Mouse (Mus musculus): ENCODE results near the gene Lsm10. TPM values are rescaled to one million over a fixed set of nuclear protein-coding genes. Genes with fewer than 3 reads are reported as not detected.

Gene Lsm10
- polyA plus RNA-seq, 1 experiment from 2014 or later = 55.1 TPM

GRCm38 (mm10) chr4:126134639-126135038, 38.2 kb downstream of the Lsm10 start:
- H3K27ac ChIP-seq = no peak overlapping the region
- no peaks in the 10 kb centered on the region for H3K9me3 ChIP-seq
- H3K4me1 ChIP-seq = peaks cover 35% of the 10 kb centered on the region
- no peak for DNase-seq (ENCODE audit: extremely low spot score, low spot score)
- WGBS = 92% methylated on average over 4 of the region's 4 CpGs
- no peaks in the 10 kb centered on the region for H3K27me3 ChIP-seq (ENCODE audit: poor library complexity, severe bottlenecking)
- peaks cover 88% of the 10 kb centered on the region for H3K36me3 ChIP-seq (replicated peaks)
- H3K4me3 ChIP-seq = no peak overlapping the region

GRCm38 (mm10) chr4:126137773-126138172, 41.4 kb downstream of the Lsm10 start:
- Histone ChIP-seq H3K36me3 (replicated peaks) (peaks cover 77% of the 10 kb centered on the region), H3K9me3 (no peaks in the 10 kb centered on the region), H3K4me1 (peaks cover 7% of the 10 kb centered on the region), H3K4me3 (no peak overlapping the region), H3K27ac (no peak overlapping the region), H3K27me3 (ENCODE audit: poor library complexity, severe bottlenecking) (no peaks in the 10 kb centered on the region)
- DNase-seq (ENCODE audit: extremely low spot score, low spot score) = no peak
- 87% methylated on average over 4 of the region's 4 CpGs for WGBS

- 63% methylated on average over 5 of the region's 5 CpGs for WGBS
- Histone ChIP-seq H3K36me3 (replicated peaks) (peaks cover 48% of the 10 kb centered on the region), H3K4me3 (no peak overlapping the region), H3K27ac (no peak overlapping the region), H3K4me1 (peaks cover 11% of the 10 kb centered on the region), H3K27me3 (ENCODE audit: poor library complexity, severe bottlenecking) (peaks cover 2% of the 10 kb centered on the region; the same call in 1 of the 2 replicates), H3K9me3 (no peaks in the 10 kb centered on the region)
- no peak for DNase-seq (ENCODE audit: extremely low spot score, low spot score)
These were observed 44.6 kb downstream of the Lsm10 start for GRCm38 (mm10) chr4:126141021-126141420.

- 64% methylated on average over 3 of the region's 4 CpGs for WGBS
- Histone ChIP-seq H3K9me3 (no peaks in the 10 kb centered on the region), H3K27ac (no peak overlapping the region), H3K4me3 (no peak overlapping the region), H3K27me3 (ENCODE audit: poor library complexity, severe bottlenecking) (peaks cover 43% of the 10 kb centered on the region), H3K36me3 (replicated peaks) (peaks cover 5% of the 10 kb centered on the region), H3K4me1 (peaks cover 49% of the 10 kb centered on the region)
- no peak for DNase-seq (ENCODE audit: extremely low spot score, low spot score)
These were observed 49.0 kb downstream of the Lsm10 start for GRCm38 (mm10) chr4:126145396-126145795.

- Histone ChIP-seq H3K36me3 (replicated peaks) (peaks cover 3% of the 10 kb centered on the region; the same call in 1 of the 2 replicates), H3K27me3 (ENCODE audit: poor library complexity, severe bottlenecking) (peaks cover 59% of the 10 kb centered on the region), H3K9me3 (no peaks in the 10 kb centered on the region), H3K27ac (peak overlapping the region; percentile 86), H3K4me1 (peaks cover 59% of the 10 kb centered on the region), H3K4me3 (peak overlapping the region; percentile 60)
- DNase-seq (ENCODE audit: extremely low spot score, low spot score) = no peak
- WGBS = 48% methylated on average over 9 of the region's 9 CpGs
These were observed 50.6 kb downstream of the Lsm10 start for GRCm38 (mm10) chr4:126146974-126147532.

- H3K27me3 ChIP-seq (ENCODE audit: poor library complexity, severe bottlenecking) = peaks cover 64% of the 10 kb centered on the region
- DNase-seq (ENCODE audit: extremely low spot score, low spot score) = peak; percentile 67
- WGBS = 2% methylated on average over 24 of the region's 24 CpGs
These were observed 51.2 kb downstream of the Lsm10 start, which contains the start of gene Eva1b for GRCm38 (mm10) chr4:126147533-126148160. TSS of gene Eva1b (plus strand) at chr4:126147744.

More at GRCm38 (mm10) chr4:126147533-126148160, 51.2 kb downstream of the Lsm10 start, which contains the start of gene Eva1b:
- peak within 1 kb of the TSS; percentile 60 for H3K4me3 ChIP-seq
- H3K9me3 ChIP-seq = no peaks in the 10 kb centered on the region
- peak within 1 kb of the TSS; percentile 86 for H3K27ac ChIP-seq
- H3K36me3 ChIP-seq (replicated peaks) = 0 out of 2 replicates have a peak, but pooled peaks cover 3% of the 10 kb centered on the region
- H3K4me1 ChIP-seq = peaks cover 59% of the 10 kb centered on the region

Other genes with a start within 250 kb of the Lsm10 start
- gene Csf3r, start 72.1 kb upstream of the Lsm10 start, polyA plus RNA-seq (2016; fragmentation: Nextera tagmentation; extraction: Ambion mirVana) = 0.32 and 0.65 TPM in 2 replicates
- gene Mrps15, start 49.7 kb upstream of the Lsm10 start, polyA plus RNA-seq (2016; fragmentation: Nextera tagmentation; extraction: Ambion mirVana) = 136 and 151 TPM in 2 replicates
- gene Oscp1, start 38.1 kb upstream of the Lsm10 start, polyA plus RNA-seq (2016; fragmentation: Nextera tagmentation; extraction: Ambion mirVana) = 31.1 and 34.4 TPM in 2 replicates
- 43.7 and 45.5 TPM in 2 replicates for gene Stk40, start 7.3 kb downstream of the Lsm10 start, polyA plus RNA-seq (2016; fragmentation: Nextera tagmentation; extraction: Ambion mirVana)
- 19.1 and 20.7 TPM in 2 replicates for gene Eva1b, start 51.1 kb downstream of the Lsm10 start, polyA plus RNA-seq (2016; fragmentation: Nextera tagmentation; extraction: Ambion mirVana)
- 1.5 and 1.6 TPM in 2 replicates for gene Sh3d21, start 66.9 kb downstream of the Lsm10 start, polyA plus RNA-seq (2016; fragmentation: Nextera tagmentation; extraction: Ambion mirVana)
- 251 and 256 TPM in 2 replicates for gene Thrap3, start 106.1 kb downstream of the Lsm10 start, polyA plus RNA-seq (2016; fragmentation: Nextera tagmentation; extraction: Ambion mirVana)
- 45.6 and 47.1 TPM in 2 replicates for gene Map7d1, start 159.7 kb downstream of the Lsm10 start, polyA plus RNA-seq (2016; fragmentation: Nextera tagmentation; extraction: Ambion mirVana)
- gene Trappc3, start 165.7 kb downstream of the Lsm10 start, polyA plus RNA-seq (2016; fragmentation: Nextera tagmentation; extraction: Ambion mirVana) = 84.8 and 86.8 TPM in 2 replicates
- gene Col8a2, start 190.2 kb downstream of the Lsm10 start, polyA plus RNA-seq (2016; fragmentation: Nextera tagmentation; extraction: Ambion mirVana) = 5.9 and 6.8 TPM in 2 replicates
- 91.6 TPM in 2 replicates for gene Adprhl2, start 225.1 kb downstream of the Lsm10 start, polyA plus RNA-seq (2016; fragmentation: Nextera tagmentation; extraction: Ambion mirVana)
- gene Tekt2, start 229.1 kb downstream of the Lsm10 start, polyA plus RNA-seq (2016; fragmentation: Nextera tagmentation; extraction: Ambion mirVana) = 2.3 TPM in 2 replicates

Measured in forebrain, embryonic 10.5 days (tissue).